Mouse (Mus musculus): ENCODE data around the gene Plcd3.

Plcd3 gene

GRCm38 (mm10) chr11:103026901-103027300 is 74.6 kb downstream of the Plcd3 start:
- no peak for DNase-seq (ENCODE audit: extremely low spot score, low read depth, low spot score)

GRCm38 (mm10) chr11:103023974-103024373 is 77.5 kb downstream of the Plcd3 start:
- no peak for DNase-seq (ENCODE audit: extremely low spot score, low read depth, low spot score)

DNA sequence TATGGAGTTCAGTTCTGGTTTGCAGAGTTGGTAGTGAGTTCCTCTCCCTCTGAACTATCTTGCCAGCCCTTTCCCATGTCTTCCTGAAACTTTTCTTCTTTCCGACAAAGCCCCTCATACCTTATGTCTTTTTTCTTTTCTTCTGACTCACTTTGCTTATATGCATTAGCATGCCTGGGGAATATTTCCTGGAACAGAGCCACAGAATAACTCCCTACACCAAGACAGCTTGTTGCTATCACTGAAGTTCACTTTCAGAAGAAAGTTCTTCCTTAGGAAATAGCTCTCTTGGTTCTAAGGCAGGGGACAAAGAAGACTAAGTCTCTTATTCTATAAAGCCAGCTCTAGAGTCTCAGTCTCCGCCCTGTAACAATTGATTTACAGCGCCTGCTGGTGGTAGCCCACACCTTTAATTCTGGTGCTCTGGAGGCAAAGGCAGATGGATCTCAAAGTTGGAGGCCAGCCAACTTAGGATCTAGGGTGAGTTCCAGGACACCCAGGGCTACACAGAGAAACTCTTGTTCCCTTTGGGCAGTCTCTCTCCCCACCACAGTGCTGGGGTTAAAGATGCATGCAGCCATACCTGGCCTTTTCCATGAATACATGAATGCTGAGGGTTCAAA is 80.6 kb downstream of the Plcd3 start:
- DNase-seq (ENCODE audit: extremely low spot score, low read depth, low spot score) = no peak

Measured in hindlimb bud, embryonic 11.5 days (tissue).